Mouse (Mus musculus) olfactory bulb, adult 2 months (tissue): ENCODE results near the gene Csnk1d.

Experiments used
- CTCF ChIP-seq: fragments of 200-500 bp; IDR thresholded peaks from 2 replicates; pipeline ENCODE4 v1.5.1; 2012; ENCODE audit warnings: low read depth, mild to moderate bottlenecking, low read length, moderate library complexity; ENCODE audit not compliant: insufficient read depth
- POLR2A ChIP-seq: fragments of 200-500 bp; IDR thresholded peaks from 2 replicates; pipeline ENCODE4 v1.6.1; 2012; ENCODE audit warnings: mild to moderate bottlenecking, low read depth, low read length, moderate library complexity; ENCODE audit not compliant: insufficient read depth

DNA sequence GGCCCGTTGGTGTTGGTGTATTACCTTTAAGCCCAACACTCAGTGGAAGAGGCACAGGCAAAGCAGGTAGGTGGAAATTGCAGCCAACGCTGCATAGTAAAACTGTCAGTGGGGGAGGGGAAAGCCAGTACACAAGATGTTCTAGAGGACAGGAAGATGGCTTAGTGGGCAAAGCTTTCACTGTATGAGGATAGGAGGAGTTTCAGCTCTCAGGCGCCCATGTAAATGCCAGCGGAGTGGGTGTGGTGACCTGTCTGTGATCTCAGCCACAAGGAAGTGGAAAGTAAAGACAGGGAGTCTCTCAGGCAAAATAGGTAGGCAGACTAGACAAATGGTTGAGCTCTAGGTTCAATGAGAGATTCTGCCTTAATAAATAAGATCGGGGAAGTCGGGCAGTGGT, 50.2 kb downstream of the Csnk1d start:
- TF ChIP-seq CTCF (no peak), POLR2A (no peak)
